Mouse (Mus musculus) embryonic facial prominence, embryonic 12.5 days (tissue): Measurements from ENCODE around the gene Spint1. TPM values are rescaled to one million over a fixed set of nuclear protein-coding genes. Genes with fewer than 3 reads are reported as not detected.

Experiments
- ATAC-seq: fragments of 200-750 bp; cut with Nextera tagmentation; 2 replicates; pipeline ENCODE4 v1.8.0; 2017; ENCODE audit not compliant: insufficient number of reproducible peaks, insufficient read depth, low FRiP score, low TSS enrichment
- H3K27ac ChIP-seq: fragments of 300-500 bp; sonication (generic); 2 replicates; pipeline ENCODE4 v1.5.1; 2016; ENCODE audit warnings: mild to moderate bottlenecking
- H3K27me3 ChIP-seq: fragments of 300-500 bp; sonication (generic); 2 replicates; pipeline ENCODE4 v1.6.1; 2016; ENCODE audit warnings: mild to moderate bottlenecking, moderate library complexity
- H3K36me3 ChIP-seq: fragments of 300-500 bp; sonication (generic); 2 replicates; pipeline ENCODE4 v1.6.1; 2016; ENCODE audit warnings: mild to moderate bottlenecking
- H3K4me1 ChIP-seq: fragments of 300-500 bp; sonication (generic); 2 replicates; pipeline ENCODE4 v1.6.1; 2016
- H3K4me2 ChIP-seq: fragments of 300-500 bp; sonication (generic); replicated peaks from 2 replicates; pipeline ENCODE4 v1.6.1; 2016; ENCODE audit warnings: mild to moderate bottlenecking, moderate library complexity
- H3K4me3 ChIP-seq: fragments of 300-500 bp; sonication (generic); 2 replicates; pipeline ENCODE4 v1.5.1; 2016; ENCODE audit warnings: mild to moderate bottlenecking
- H3K9ac ChIP-seq: fragments of 300-500 bp; sonication (generic); 2 replicates; pipeline ENCODE4 v1.6.1; 2016; ENCODE audit warnings: mild to moderate bottlenecking, moderate library complexity
- H3K9me3 ChIP-seq: fragments of 300-500 bp; sonication (generic); 2 replicates; pipeline ENCODE4 v1.6.1; 2016; ENCODE audit warnings: mild to moderate bottlenecking, moderate library complexity
- WGBS: fragments of 180-500 bp; shearing (Covaris S2); methylation state at CpG from one replicate; pipeline ENCODE4 v1.1.7; 2016; 5-methylcytosine and 5-hydroxymethylcytosine counted together
- polyA plus RNA-seq: library from polyadenylated mRNA; unstranded; fragments of >200 nt; fragmentation: Nextera tagmentation; extraction: Ambion mirVana; gene quantifications from 2 replicates; pipeline ENCODE4 v1.2.1, GENCODE M21; 2016

Gene Spint1
- polyA plus RNA-seq, 1 experiment from 2014 or later = 10.6 TPM

GRCm38 (mm10) chr2:119247904-119248303 is 10.7 kb downstream of the Spint1 start:
- H3K9ac ChIP-seq = no peak overlapping the region
- no peaks in the 10 kb centered on the region for H3K36me3 ChIP-seq
- no peaks in the 10 kb centered on the region for H3K27me3 ChIP-seq
- no peak overlapping the region for H3K4me2 ChIP-seq
- no peak overlapping the region for H3K27ac ChIP-seq
- ATAC-seq = no peak
- no peaks in the 10 kb centered on the region for H3K4me1 ChIP-seq
- H3K9me3 ChIP-seq = no peaks in the 10 kb centered on the region
- no peak overlapping the region for H3K4me3 ChIP-seq
- 85% methylated on average over 9 of the region's 9 CpGs for WGBS

- H3K4me1 ChIP-seq = no peaks in the 10 kb centered on the region
- H3K9ac ChIP-seq = no peak overlapping the region
- H3K4me3 ChIP-seq = no peak overlapping the region
- H3K4me2 ChIP-seq = no peak overlapping the region
- H3K27ac ChIP-seq = no peak overlapping the region
- H3K27me3 ChIP-seq = peaks cover 11% of the 10 kb centered on the region; the same call in 1 of the 2 replicates
- H3K36me3 ChIP-seq = no peaks in the 10 kb centered on the region
- no peak for ATAC-seq
- H3K9me3 ChIP-seq = no peaks in the 10 kb centered on the region
- 62% methylated on average over 4 of the region's 4 CpGs for WGBS
Measured at GRCm38 (mm10) chr2:119249592-119250061, 12.5 kb downstream of the Spint1 start.

DNA sequence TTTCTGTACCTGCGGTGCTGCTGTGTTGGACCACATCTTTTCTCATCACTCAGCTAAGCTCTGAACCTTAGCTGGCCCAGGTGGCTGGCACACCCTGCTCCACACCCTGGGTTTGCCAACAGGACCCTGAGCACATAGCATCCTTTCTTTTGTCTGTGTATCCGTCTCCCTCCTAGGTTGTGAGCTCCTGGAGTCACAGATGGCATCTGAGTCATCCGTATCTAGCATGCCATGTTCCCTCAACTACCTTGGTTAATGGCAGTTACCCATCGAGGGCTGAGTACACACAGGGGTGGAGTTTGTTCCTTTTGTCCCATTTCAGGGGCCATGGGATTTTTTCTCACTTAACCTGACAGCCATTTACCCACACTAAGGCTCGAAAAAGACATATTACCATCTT is 13.2 kb downstream of the Spint1 start:
- Histone ChIP-seq H3K27me3 (peaks cover 17% of the 10 kb centered on the region), H3K4me3 (no peak overlapping the region), H3K9me3 (no peaks in the 10 kb centered on the region), H3K27ac (no peak overlapping the region), H3K9ac (no peak overlapping the region), H3K4me1 (no peaks in the 10 kb centered on the region), H3K36me3 (no peaks in the 10 kb centered on the region), H3K4me2 (no peak overlapping the region)
- ATAC-seq = no peak
- 61% methylated on average over 5 of the region's 5 CpGs for WGBS

GRCm38 (mm10) chr2:119250826-119251478 is 13.8 kb downstream of the Spint1 start:
- peaks cover 19% of the 10 kb centered on the region for H3K27me3 ChIP-seq
- H3K36me3 ChIP-seq = no peaks in the 10 kb centered on the region
- ATAC-seq = no peak
- no peak overlapping the region for H3K9ac ChIP-seq
- H3K27ac ChIP-seq = no peak overlapping the region
- H3K4me3 ChIP-seq = no peak overlapping the region
- no peaks in the 10 kb centered on the region for H3K4me1 ChIP-seq
- H3K9me3 ChIP-seq = no peaks in the 10 kb centered on the region
- H3K4me2 ChIP-seq = 0 out of 2 replicates have a peak overlapping the region, but pooled peaks have one; percentile 15
- 14% methylated on average over 11 of the region's 11 CpGs for WGBS

GRCm38 (mm10) chr2:119254976-119255375 is 17.8 kb downstream of the Spint1 start:
- 13% methylated on average over 7 of the region's 7 CpGs for WGBS
- H3K9me3 ChIP-seq = no peaks in the 10 kb centered on the region
- H3K4me3 ChIP-seq = no peak overlapping the region
- no peaks in the 10 kb centered on the region for H3K4me1 ChIP-seq
- H3K27ac ChIP-seq = no peak overlapping the region
- peaks cover 19% of the 10 kb centered on the region for H3K27me3 ChIP-seq
- H3K9ac ChIP-seq = no peak overlapping the region
- H3K4me2 ChIP-seq = no peak overlapping the region
- no peaks in the 10 kb centered on the region for H3K36me3 ChIP-seq
- no peak for ATAC-seq

- Histone ChIP-seq H3K9me3 (no peaks in the 10 kb centered on the region), H3K4me1 (peaks cover 7% of the 10 kb centered on the region; the same call in 1 of the 2 replicates), H3K4me2 (no peak overlapping the region), H3K4me3 (no peak overlapping the region), H3K27me3 (peaks cover 1% of the 10 kb centered on the region), H3K9ac (no peak overlapping the region), H3K36me3 (no peaks in the 10 kb centered on the region), H3K27ac (no peak overlapping the region)
- WGBS = 80% methylated on average over 1 of the region's 1 CpGs
- ATAC-seq = no peak
Measured at GRCm38 (mm10) chr2:119260518-119260917, 23.4 kb downstream of the Spint1 start.

DNA sequence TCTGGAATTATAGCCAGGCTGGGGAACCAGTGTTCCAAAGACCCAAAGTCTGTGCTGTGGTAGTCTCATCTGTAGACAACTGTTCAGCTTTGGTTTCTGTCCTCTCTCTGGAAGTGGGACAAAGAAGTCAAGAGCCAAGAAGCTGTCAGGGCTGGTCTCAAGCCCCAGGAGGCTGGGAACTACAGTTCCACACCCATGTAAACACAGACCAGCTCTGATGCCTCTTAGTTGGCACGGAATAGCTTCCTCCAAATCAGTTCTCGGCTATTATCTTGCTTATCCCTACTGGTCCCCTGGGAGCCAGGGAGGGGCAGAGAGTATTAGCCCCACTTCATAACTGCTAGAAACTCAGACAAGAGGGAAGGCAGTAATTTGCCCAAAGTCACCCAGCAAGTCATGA is 24.2 kb downstream of the Spint1 start:
- Histone ChIP-seq H3K9me3 (no peaks in the 10 kb centered on the region), H3K4me2 (no peak overlapping the region), H3K9ac (no peak overlapping the region), H3K27me3 (no peaks in the 10 kb centered on the region), H3K27ac (no peak overlapping the region), H3K4me3 (no peak overlapping the region), H3K36me3 (no peaks in the 10 kb centered on the region), H3K4me1 (peaks cover 7% of the 10 kb centered on the region; the same call in 1 of the 2 replicates)
- no peak for ATAC-seq
- 52% methylated on average over 2 of the region's 2 CpGs for WGBS

DNA sequence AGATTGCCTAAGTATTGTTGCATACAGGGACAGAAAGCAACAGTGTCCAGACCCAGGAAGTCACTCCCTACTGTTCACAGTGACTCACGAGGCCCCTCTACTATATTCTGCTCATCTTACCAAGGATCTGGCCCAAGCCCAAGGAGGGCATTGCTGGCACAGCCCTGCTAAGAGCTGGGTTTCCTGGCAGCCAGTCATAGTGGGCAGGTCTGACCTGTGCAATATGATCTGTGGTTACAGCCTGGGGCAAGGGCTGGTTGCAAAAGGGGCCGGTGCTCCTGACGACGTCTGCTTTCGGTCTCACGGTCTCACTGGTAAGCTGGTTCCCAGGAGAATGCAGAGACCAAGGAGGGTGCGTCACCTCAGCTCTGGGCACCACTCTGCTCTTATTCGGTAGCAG is 25.8 kb downstream of the Spint1 start:
- H3K4me1 ChIP-seq = peaks cover 7% of the 10 kb centered on the region; the same call in 1 of the 2 replicates
- no peaks in the 10 kb centered on the region for H3K27me3 ChIP-seq
- WGBS = 11% methylated on average over 8 of the region's 8 CpGs
- ATAC-seq = no peak
- peak overlapping the region; percentile 15; the same call in 1 of the 2 replicates for H3K9ac ChIP-seq
- H3K27ac ChIP-seq = no peak overlapping the region
- H3K4me2 ChIP-seq = no peak overlapping the region
- no peaks in the 10 kb centered on the region for H3K36me3 ChIP-seq
- no peaks in the 10 kb centered on the region for H3K9me3 ChIP-seq
- no peak overlapping the region for H3K4me3 ChIP-seq

- H3K4me1 ChIP-seq = peaks cover 7% of the 10 kb centered on the region; the same call in 1 of the 2 replicates
- H3K36me3 ChIP-seq = no peaks in the 10 kb centered on the region
- H3K4me3 ChIP-seq = no peak overlapping the region
- no peak for ATAC-seq
- no peak overlapping the region for H3K27ac ChIP-seq
- H3K9ac ChIP-seq = no peak overlapping the region
- H3K27me3 ChIP-seq = peaks cover 3% of the 10 kb centered on the region
- no peaks in the 10 kb centered on the region for H3K9me3 ChIP-seq
- H3K4me2 ChIP-seq = no peak overlapping the region
- WGBS = 80% methylated on average over 5 of the region's 5 CpGs
Measured at GRCm38 (mm10) chr2:119263813-119264212, 26.7 kb downstream of the Spint1 start.

GRCm38 (mm10) chr2:119270286-119270642 is 33.1 kb downstream of the Spint1 start:
- Histone ChIP-seq H3K4me2 (peak overlapping the region; percentile 96), H3K9me3 (no peaks in the 10 kb centered on the region), H3K4me3 (peak overlapping the region; percentile 57), H3K9ac (no peak overlapping the region), H3K27ac (no peak overlapping the region), H3K4me1 (0 out of 2 replicates have a peak, but pooled peaks cover 3% of the 10 kb centered on the region), H3K27me3 (peaks cover 25% of the 10 kb centered on the region), H3K36me3 (no peaks in the 10 kb centered on the region)
- no peak for ATAC-seq
- WGBS = 44% methylated on average over 9 of the region's 9 CpGs

GRCm38 (mm10) chr2:119270643-119271331 is 33.6 kb downstream of the Spint1 start, which contains the start of gene Rhov:
Gene Rhov (minus strand): TSS chr2:119271272.
- Histone ChIP-seq H3K9me3 (no peaks in the 10 kb centered on the region), H3K36me3 (no peaks in the 10 kb centered on the region), H3K27me3 (peaks cover 25% of the 10 kb centered on the region), H3K4me3 (peak within 1 kb of the TSS; percentile 57), H3K4me2 (peak within 1 kb of the TSS; percentile 96), H3K27ac (0 out of 2 replicates have a peak within 1 kb of the TSS, but pooled peaks have one; percentile 11), H3K4me1 (0 out of 2 replicates have a peak, but pooled peaks cover 3% of the 10 kb centered on the region), H3K9ac (peak within 1 kb of the TSS; percentile 46)
- peak; percentile 75 for ATAC-seq
- 1% methylated on average over 49 of the region's 49 CpGs for WGBS

- H3K27ac ChIP-seq = no peak overlapping the region
- no peaks in the 10 kb centered on the region for H3K9me3 ChIP-seq
- H3K9ac ChIP-seq = no peak overlapping the region
- no peak overlapping the region for H3K4me3 ChIP-seq
- WGBS = 83% methylated on average over 1 of the region's 1 CpGs
- H3K4me1 ChIP-seq = 0 out of 2 replicates have a peak, but pooled peaks cover 3% of the 10 kb centered on the region
- no peak overlapping the region for H3K4me2 ChIP-seq
- no peaks in the 10 kb centered on the region for H3K36me3 ChIP-seq
- peaks cover 19% of the 10 kb centered on the region for H3K27me3 ChIP-seq
- ATAC-seq = no peak
Measured at GRCm38 (mm10) chr2:119274126-119274525, 37.0 kb downstream of the Spint1 start.
